Mouse (Mus musculus): ENCODE data around the gene Tmem274. TPM values are rescaled to one million over a fixed set of nuclear protein-coding genes. Genes with fewer than 3 reads are reported as not detected.
"Not testable (repeated sequence)": the region's sequence is repeated elsewhere in the genome, so short reads cannot be mapped to it uniquely, and the experiment has no call there.

Gene Tmem274
- not detected for total RNA-seq (2021)

DNA sequence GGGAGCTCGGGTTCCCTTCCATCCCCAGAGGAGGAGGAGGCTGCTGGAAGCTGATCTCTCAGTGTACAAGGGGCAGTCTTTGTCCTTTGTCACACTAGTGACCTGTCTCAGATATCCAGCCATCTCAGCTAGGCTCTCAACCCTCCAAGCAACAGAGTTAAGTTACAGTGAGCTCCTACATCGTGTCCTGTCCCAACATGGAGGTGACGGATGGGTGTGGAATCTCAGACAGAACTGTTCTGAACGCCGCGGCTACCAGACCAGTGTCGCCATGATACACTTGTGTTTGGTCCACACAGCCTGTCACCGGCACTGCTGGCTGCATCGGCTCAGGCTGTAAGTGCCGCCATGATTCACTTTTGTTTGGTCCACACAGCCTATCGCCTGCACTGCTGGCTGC is at the start of gene Tmem274:
Gene Tmem274 (plus strand): TSS at position 301 of the 400 bp plus-strand sequence.
- intact Hi-C loops (cut with DNase I): no loop called here

DNA sequence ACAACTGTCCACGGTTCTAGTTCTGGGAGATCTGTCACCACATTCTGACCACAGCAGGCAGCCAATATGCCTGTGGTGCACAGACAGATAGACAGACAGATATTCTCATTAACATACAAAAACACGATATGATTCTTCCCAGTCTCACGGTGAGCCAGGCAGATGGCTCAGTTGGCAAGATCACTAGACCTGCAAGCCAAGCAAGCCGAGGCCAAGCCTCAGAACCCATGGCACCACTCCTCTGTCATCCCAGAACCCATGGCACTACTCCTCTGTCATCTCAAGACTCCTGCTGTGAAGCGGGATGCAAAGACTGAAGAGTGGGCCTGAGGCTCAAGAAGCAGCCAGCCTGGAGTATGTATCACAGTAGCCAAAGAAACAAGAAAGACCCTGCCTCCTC is 47.6 kb upstream of the Tmem274 start:
- intact Hi-C loops (cut with DNase I): no loop called here

More for the DNA sequence above, at the start of gene Tmem274:
- no peak for DNase-seq

DNA sequence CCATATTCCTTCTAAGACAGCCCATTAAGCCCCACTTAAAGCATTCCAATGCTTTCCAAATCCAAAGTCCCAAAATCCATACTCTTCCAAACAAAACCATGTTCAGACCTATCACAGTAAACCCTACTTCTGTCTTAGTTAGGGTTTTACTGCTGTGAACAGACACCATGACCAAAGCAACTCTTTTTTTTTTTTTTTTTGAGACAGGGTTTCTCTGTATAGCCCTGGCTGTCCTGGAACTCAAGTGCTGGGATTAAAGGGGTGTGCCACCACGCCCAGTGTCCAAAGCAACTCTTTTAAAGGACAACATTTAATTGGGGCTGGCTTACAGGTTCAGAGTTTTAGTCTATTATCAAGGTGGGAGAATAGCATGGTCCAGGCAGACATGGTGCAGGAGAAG is 45.3 kb upstream of the Tmem274 start:
- intact Hi-C loops (cut with DNase I); DNase-seq: not testable (repeated sequence)

More for the DNA sequence above, 47.6 kb upstream of the Tmem274 start:
- DNase-seq: peak; percentile 62

DNA sequence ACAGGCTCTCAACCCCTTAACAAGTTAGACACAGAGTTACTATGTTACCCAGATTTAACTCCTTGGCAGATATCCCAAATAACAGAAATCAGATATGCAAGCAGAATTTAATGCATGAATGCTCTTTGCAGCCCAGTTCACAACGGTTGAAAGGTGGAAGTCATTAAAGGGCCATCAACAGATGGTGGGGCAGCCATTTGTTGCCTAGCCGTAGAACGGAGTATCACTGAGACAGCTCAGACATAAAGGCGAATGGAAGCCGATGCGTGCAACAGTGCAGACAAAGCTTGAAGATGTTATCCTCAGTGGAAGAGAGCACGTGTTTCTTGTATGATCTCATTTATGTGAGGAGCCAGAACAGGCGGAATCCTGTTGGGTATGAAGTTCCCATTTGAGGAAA is 36.6 kb upstream of the Tmem274 start:
- intact Hi-C loops (cut with DNase I): no loop called here
- DNase-seq: no peak

DNA sequence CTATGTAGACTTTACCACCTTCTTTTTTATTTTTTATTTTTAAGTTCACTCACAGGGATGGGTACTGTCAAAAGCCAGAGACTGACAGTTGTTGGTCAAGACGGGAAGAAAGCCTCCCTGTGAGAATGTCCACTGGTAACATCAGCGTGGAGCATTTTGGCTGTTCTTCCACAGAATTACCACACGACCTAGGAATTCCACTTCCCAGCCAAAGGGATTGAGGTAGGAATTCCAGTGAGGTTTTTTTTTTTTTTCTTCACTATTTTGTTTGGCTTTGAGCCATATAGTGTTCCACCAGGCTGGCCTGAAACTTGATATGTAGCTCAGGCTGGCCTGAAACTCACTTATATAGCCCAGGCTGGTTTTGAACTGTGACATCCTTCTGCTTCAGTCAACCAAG is 34.7 kb upstream of the Tmem274 start:
- DNase-seq: no peak
- intact Hi-C loops (cut with DNase I): no loop called here

DNA sequence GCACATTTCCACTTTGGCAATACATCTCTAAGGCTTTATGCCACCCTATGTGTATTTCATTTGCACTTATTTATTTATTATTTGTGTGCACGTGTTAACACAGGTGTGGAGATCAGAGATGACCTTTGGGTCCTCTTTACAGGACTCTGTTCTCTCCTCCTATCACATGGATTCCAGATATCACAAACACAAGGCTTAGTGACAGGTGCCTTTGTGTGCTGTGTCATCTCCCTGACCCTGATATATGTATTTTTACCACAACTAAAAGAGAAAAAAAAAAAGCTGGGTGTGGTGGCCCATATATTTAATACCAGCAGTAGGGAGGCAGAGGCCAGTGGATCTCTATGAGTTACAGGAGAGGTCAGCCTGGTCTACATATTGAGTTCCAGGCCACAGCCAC is 32.7 kb upstream of the Tmem274 start:
- no peak for DNase-seq

DNA sequence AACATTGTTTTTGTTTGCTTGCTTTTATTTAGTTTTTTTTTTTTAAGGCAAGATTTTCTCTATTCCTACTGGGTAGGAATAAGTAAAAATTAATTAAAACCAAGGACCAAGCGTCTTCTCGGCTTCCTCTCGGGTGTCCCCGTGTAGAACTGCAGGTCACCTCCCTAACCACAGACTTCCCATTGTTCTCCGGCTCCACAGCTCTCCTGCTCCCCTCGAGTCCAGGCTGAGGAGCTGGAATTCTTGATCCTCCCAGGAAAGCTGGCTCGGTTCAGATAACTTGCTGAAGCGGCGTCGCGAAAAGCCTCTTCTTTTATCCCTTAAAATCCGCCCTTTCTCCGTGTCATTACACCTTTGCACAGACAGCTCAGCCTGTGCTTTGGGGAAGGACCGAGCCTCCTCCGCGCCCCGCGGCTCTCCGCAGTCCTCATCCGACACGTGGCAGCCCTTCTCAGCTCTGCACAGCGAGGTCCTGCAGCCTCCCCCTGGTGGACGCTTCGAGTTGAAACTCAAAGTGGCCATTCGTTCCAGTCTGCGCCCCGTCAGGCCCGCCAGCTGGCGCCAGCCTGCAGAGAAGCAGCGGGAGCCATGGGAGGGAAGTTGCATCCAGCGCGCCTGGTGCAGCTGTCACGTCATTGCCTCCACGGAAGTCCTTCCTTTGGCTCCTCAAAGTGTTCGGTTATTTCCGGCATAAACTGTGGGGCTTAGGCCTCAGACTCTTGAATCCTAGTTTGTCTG is 32.0 kb upstream of the Tmem274 start:
- DNase-seq: peak; percentile 94
- intact Hi-C loops (cut with DNase I): no loop called here

More for the DNA sequence above, 32.7 kb upstream of the Tmem274 start:
- intact Hi-C loops (cut with DNase I): no loop called here

DNA sequence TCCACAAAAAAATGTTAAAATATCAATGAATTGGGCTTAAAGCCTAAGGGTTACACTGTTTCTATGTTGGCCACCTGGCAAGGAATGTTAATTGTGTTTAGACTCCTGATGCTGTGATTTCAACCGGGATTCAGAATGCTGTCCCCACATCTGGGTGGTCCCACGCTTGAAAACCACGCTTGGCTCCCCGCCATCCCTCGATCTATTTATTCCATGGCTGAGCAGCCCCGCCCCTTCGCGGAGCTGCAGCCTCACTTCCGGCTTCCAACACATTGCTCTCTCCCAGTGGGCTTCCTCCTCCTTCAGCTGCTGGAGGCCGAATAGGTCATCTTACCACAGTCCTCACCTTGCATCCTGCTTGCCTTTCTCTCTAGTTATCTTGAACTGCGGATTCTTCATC is 31.3 kb upstream of the Tmem274 start:
- intact Hi-C loops (cut with DNase I): no loop called here
- peak; percentile 76 for DNase-seq

DNA sequence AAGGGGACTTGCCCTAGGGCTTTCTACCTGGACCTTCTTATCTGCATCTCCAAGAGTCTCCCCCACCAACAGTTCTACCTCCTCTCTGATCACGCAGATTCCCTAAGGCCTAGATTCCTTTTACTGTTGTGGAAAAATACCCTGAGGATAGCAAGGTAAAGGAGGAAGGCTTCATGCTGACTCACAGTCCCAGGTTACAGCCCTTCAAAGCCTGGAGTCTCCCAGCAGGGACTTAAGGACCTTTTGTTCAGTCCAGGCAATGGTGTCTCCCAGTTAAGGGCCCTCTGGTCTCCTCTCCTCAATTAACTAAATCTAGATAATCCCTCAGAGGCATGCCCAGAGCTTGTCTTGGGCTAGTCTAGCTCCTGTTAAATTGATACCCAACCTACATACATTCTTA is 30.9 kb upstream of the Tmem274 start:
- intact Hi-C loops (cut with DNase I): no loop called here
- DNase-seq: no peak

DNA sequence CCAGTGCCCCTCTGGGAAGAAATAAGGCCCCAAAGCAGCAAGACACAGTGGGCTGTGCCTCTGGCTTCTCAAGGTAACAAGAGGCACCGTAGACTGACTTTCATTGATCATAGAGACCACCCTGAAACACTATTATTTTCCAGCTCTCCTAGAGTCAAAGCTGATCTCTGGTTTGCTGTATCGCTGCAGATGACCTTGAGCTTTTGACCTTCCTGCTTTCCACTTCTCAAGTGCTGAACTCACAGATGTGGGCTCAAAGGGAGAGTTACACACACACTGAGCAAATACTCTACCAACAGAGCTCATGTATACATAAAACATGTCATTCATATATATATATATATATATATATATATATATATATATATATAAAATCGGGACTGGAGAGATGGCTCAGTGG is 26.5 kb upstream of the Tmem274 start:
- DNase-seq: no peak
- intact Hi-C loops (cut with DNase I): no loop called here

DNA sequence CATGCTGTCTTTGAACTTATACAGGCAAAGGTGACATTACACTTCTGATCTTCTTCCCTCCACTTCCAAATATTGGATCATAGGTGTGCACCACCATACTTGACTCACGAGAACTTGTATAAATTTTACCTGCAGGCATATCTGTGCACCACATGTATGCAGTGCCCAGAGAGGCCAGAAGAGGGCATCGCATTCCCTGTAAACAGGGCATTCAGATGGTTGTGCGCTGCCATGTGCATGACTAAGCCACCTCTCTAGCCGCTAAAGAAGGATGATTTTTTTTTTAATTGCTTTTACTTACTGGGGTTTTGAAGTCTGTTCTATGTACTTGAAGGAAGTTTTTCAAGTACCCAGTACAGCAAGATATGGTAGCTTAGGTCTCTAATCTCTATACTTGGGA is 23.5 kb upstream of the Tmem274 start:
- DNase-seq: peak; percentile 51
- intact Hi-C loops (cut with DNase I): no loop called here

DNA sequence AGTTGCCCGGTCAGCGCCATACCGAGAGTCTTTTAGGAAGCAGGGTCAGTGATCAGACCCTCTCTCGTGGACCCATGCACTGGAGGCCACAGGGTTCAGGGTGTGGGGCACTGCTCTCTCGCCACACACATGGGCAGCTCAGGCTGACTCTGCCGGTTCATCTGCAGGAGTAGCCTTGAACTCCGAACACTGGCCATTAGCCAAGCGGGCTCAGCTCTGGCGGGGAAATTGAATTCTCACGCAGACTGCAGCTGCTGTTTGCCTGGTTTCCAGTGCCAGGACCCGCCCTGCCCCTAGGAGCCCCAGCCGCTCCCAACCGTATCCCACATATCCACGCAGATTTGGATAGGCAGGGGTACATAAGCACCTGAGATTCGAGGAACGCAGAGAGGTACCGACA is 22.9 kb upstream of the Tmem274 start:
- intact Hi-C loops (cut with DNase I): no loop called here
- DNase-seq: peak; percentile 36

DNA sequence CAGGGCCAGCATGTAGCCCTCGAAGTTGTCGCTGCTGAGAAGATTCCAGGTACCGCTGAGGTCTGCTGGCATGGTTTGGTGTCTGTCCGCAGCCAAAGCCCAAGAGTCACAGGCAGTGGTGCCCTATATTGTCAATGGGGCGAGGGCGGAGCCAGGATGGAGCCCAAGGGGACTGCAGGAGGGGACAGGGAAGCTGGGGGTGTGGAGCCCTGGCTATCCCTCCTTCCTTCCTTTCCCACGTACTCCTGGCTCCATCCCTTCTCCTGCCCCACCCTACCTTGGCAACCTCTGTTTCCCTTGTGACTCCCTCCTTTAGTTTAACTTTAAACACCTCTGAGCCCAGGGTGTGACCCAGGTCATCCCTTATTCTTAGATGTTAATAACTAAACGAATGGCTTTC is 22.3 kb upstream of the Tmem274 start, which contains the start of gene Rbp7:
Gene Rbp7 (minus strand): TSS at position 100 of the 400 bp plus-strand sequence.
- intact Hi-C loops (cut with DNase I): no loop called here
- DNase-seq: no peak

DNA sequence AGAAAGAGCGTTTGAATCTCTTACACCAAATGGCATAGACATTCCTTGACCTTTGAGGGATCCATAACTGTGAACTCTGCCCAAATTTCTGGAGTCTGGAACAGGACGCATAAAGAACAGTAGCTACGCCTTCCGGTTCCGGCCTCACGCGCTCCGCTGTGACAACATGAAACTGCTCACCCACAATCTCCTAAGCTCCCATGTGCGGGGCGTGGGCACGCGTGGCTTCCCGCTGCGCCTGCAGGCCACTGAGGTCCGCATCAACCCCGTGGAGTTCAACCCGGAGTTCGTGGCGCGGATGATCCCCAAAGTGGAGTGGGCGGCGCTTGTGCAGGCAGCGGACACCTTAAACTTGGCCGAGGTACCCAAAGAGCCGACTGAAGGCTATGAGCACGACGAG is 20.0 kb upstream of the Tmem274 start:
- intact Hi-C loops (cut with DNase I); DNase-seq: not testable (repeated sequence)

DNA sequence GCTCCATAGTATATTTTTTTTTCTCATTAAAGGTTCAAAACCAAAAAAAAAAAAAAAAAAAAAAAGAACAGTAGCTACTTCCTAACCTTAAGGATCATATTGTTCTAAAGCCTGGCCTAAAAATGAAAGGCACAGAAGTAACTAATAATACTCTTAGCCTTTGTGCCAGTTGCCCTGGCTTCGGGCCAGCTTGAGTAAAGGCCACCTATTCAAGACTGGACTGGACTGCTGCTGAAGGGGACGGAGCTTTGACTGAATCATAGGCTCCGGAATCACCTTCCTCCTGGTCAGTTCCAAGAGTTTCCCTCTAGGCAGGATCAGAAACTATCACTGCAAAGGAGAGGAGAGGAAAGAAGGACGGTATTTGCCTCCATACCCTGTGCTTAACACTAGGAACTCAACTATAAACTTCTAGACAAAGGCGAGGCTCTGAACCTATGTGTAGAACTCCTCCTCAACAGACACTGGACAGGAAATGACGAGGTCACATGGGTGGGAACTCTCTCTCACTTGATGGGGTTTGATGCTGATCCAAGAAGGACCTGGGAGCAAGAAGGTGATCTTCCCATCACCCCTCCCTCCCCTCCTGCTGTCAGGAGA is 19.2 kb upstream of the Tmem274 start:
- intact Hi-C loops (cut with DNase I): no loop called here
- no peak for DNase-seq

DNA sequence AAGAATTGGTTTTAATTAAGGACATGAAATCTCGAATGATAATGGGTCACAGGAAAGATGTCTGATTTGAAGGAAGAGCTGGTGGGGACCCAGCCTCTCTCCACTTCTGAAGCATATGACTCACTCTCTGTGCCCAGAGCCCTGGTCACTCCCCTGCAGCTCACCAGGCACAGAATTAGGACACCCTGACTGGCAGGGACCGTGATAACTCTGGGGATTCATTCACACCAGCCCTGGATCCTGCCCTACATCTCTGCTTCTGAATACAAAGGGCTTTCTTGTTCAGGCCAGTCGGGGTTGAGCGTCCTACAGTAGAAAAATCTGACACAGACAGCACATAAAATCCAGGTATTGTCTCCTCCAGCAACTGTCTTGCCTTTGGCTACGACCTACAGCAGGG is 18.7 kb upstream of the Tmem274 start:
- DNase-seq: no peak
- intact Hi-C loops (cut with DNase I): no loop called here

DNA sequence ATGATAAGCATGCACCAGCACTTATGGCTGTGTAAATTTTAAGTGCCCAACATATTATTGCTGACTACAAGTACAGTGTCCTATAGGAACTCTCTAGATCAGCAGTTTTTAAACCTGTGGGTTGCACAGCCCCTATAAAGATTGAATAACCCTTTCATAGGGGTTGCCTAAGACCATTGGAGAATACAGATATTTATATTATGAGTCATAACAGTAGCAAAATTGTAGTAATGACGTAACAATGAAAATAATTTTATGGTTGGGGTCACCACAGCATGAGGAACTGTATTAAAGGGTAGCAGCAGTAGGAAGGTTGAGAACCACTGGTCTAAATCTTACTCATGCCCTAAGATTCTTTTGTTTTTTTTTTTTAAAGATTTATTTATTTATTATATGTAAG is 17.8 kb upstream of the Tmem274 start:
- intact Hi-C loops (cut with DNase I): no loop called here
- no peak for DNase-seq

DNA sequence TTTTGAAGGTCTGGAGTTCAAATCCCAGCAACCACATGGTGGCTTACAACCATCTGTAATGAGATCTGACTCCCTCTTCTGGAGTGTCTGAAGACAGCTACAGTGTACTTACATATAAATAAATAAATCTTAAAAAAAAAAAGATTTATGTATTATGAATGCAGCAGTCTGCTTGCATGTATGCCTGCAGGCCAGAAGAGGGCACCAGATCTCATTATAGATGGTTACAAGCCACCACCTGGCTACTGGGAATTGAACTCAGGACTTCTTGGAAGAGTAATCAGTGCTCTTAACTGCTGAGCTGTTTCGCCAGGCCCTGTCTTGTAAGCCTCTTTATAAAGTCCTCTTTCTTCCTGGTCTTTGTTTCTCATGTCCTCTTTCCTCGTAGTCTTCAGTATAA is 16.7 kb upstream of the Tmem274 start:
- DNase-seq; intact Hi-C loops (cut with DNase I): not testable (repeated sequence)

DNA sequence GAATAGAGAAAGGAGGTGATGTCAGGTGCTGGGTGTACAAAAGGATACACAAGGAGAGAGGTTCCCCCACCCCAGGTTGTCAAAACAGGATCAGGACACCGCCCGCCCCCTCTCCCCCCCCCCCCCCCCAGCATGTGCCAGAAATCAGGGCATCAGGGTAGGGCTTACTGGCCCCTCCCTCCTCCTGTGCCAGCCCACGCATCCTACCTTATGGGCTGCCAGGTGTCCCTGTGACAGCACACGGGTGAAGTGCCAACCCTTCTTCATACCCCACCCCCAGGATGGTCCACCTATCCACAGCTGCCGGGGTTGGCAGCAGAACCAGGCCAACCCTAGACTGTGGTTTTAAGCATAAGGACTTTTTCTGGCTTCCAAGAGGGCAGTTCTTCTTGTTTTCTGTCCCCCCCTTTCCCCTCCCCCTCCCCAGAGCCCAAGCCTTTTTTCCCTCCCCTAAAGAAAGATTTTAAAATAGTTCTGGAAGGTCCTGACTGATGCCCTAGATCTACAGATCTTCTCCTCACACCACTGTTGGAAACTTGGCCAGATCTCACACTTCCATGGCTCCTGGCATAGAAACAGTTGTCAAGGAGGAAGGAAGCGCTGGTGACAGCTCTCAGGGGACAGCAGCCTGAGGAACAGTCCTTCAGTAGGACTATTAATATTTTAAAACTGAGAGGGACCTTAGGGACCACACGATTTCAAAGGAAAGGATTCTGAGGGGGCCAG is 15.4 kb upstream of the Tmem274 start:
- intact Hi-C loops (cut with DNase I): no loop called here
- DNase-seq: peak; percentile 12

DNA sequence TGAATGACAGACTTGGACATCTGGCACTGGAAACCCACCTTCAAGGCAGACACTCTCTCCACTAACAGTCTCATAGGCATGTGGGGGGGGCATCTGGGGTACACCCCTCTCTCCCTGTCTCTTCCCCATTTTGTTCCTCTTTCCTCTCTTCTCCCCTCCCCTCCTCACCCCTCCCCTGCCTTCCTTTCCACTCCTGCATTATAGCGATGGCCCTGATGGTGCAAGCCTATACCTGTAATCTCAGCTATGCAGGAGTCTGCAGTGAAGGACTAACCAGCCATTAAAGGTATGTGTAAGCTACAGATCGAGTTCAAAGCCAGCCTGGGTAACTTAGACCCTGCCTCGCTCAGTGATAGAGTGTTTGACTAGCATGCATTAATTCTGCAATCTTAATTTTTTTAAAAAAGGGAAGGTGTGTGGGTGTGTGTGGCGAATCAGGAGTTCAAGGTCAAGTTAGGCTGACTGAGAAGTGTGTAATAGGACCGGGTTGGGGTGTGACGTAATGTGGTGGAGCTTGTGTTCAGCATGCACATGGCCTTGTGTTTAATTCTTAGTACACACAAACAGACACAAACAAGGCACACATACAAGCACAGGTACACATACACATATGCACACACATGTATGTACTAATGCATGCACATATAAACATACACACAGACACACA is 14.7 kb upstream of the Tmem274 start:
- DNase-seq: no peak
- intact Hi-C loops (cut with DNase I): no loop called here

DNA sequence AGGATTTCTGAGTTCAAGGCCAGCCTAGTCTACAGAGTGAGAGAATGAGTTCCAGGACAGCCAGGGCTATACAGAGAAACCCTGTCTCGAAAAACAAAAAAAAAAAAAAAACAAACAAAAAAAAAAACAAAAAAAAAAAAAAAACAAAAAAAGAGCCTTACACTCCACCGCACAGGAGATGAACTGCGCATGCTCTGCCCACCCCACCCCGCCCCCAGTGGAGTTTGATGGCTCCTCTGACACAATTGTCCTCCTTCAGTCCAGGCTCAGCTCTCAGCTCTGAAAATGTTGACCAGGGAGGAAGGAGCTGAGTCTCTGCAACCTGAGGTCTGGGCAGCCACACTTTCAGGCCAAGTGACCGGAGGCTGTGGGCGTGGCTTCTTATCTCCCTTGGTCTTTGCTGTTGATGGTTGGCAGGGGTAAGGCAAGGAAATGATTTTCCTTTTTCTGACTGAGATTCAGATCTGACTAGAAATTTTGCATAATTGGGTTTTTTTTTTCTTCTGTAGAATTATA is 13.7 kb upstream of the Tmem274 start:
- intact Hi-C loops (cut with DNase I): no loop called here
- DNase-seq: no peak

Data from left cerebral cortex, postnatal 4 days (tissue).